Mouse (Mus musculus) cortical plate, adult 2 months (tissue): ENCODE results near the gene Elf1. TPM values are rescaled to one million over a fixed set of nuclear protein-coding genes. Genes with fewer than 3 reads are reported as not detected.

Experiments used
- H3K27ac ChIP-seq: fragments of 200-500 bp; 2 replicates; pipeline ENCODE4 v1.5.1; 2012; ENCODE audit warnings: low read length, control low read depth, inconsistent platforms; ENCODE audit not compliant: insufficient read depth
- H3K4me1 ChIP-seq: fragments of 200-500 bp; 2 replicates; pipeline ENCODE4 v1.6.1; 2011; ENCODE audit warnings: low read length; ENCODE audit not compliant: control insufficient read depth, insufficient read depth
- H3K4me3 ChIP-seq: fragments of 200-500 bp; 2 replicates; pipeline ENCODE4 v1.5.1; 2011; ENCODE audit warnings: mild to moderate bottlenecking, low read length, control low read depth; ENCODE audit not compliant: insufficient read depth
- CTCF ChIP-seq: fragments of 200-500 bp; IDR thresholded peaks from 2 replicates; pipeline ENCODE4 v1.5.1; 2011; ENCODE audit warnings: mild to moderate bottlenecking, control low read depth, low read length; ENCODE audit not compliant: insufficient read depth; ENCODE audit errors: extremely low read depth
- POLR2A ChIP-seq: fragments of 200-500 bp; IDR thresholded peaks from 2 replicates; pipeline ENCODE4 v1.6.1; 2011; ENCODE audit warnings: mild to moderate bottlenecking, low read length, control low read depth; ENCODE audit not compliant: insufficient read depth; ENCODE audit errors: extremely low read depth
- polyA plus RNA-seq: library from polyadenylated mRNA; depleted of rRNA; stranded (reverse); fragments of >200 nt; gene quantifications from 2 replicates; pipeline ENCODE4 v1.2.3, GENCODE M21; 2012

The Elf1 gene
- polyA plus RNA-seq, 1 experiment, result 4.5 TPM

DNA sequence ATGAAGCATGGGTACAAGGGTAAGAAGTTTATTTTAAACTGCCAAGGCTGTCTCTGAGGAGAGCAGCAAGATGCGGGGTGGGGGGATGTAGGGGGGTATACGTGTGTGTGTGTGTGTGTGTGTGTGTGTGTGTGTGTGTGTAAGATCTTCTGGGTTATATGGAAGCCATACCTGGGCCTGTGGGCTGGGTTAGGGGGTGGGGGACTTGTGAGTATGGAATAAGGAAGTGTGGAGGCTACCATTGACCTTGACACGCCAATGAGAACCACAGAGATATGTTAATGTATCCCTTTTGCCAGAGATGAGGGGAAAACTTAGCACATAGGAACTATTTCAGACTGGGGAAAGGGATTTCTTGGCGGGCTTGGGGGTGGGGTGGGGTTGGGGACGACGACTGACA lies 108.4 kb downstream of the Elf1 start:
- TF ChIP-seq POLR2A (no peak), CTCF (no peak)

DNA sequence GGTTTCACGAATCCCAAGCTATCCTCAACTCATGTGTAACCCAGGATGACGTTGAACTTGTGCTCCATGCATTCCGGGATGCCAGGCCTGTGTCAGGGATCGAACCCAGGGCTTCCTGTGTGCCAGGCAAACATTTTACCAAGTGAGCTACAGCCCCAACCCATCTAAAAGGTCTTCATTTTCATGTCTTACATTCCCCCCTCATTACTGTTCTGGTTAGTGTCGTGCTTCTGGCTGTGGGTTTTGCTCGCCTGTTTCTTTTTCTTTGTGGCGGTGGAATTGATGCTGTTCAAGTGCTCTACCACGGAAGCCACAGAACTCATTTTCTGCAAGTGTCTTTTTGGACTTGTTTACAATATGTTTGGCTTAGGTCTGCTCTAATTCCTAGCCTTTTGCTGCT lies 109.9 kb downstream of the Elf1 start:
- peaks cover 2% of the 10 kb centered on the region for H3K4me1 ChIP-seq
- TF ChIP-seq POLR2A, result no peak
- TF ChIP-seq CTCF, result no peak
- H3K4me3 ChIP-seq, result no peak overlapping the region
- no peak overlapping the region for H3K27ac ChIP-seq

More for the DNA sequence above, 108.4 kb downstream of the Elf1 start:
- H3K4me1 ChIP-seq, result peaks cover 2% of the 10 kb centered on the region
- H3K4me3 ChIP-seq, result no peak overlapping the region
- no peak overlapping the region for H3K27ac ChIP-seq

DNA sequence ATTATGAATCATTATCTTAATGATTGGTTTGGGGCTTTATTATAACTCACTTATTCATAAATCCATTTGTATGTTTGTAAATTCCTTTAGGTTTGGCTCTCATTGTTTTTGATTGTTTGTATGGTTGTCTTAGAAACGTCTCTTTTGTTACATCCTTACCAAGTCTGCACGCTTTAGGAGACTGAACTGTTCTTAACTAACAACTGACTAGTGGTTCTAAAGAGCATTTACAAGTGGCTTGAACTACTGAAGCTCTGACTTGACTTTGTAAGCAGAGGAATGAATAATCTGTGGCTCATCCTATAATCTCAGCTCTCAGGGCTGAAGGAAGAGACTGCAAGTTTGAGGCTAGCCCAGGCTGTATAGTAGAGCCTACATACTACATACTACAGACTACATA lies 110.6 kb downstream of the Elf1 start:
- Histone ChIP-seq H3K27ac (no peak overlapping the region), H3K4me1 (peaks cover 2% of the 10 kb centered on the region), H3K4me3 (no peak overlapping the region)
- TF ChIP-seq POLR2A (no peak), CTCF (no peak)

DNA sequence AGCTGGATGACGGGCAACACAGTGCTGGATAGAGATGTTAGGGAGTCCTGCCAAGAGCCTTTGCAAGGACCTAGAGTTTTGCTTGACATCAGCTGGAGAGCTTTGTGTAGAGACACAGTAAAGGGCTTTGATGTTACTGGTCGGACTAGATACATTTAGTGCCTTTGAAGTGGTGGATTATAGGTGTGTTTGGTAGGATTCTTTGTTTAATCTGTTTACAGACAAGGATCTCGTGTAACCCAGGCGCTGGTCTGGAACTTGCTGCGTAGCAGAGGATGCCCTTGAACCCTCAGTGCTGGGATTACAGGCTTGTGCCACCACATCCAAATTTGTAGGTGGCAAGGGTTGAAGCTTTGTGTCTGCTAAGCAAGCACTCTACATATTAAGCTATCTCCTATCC lies 113.1 kb downstream of the Elf1 start:
- H3K4me3 ChIP-seq, result no peak overlapping the region
- H3K27ac ChIP-seq, result no peak overlapping the region
- TF ChIP-seq CTCF, result no peak
- TF ChIP-seq POLR2A, result no peak
- no peaks in the 10 kb centered on the region for H3K4me1 ChIP-seq

DNA sequence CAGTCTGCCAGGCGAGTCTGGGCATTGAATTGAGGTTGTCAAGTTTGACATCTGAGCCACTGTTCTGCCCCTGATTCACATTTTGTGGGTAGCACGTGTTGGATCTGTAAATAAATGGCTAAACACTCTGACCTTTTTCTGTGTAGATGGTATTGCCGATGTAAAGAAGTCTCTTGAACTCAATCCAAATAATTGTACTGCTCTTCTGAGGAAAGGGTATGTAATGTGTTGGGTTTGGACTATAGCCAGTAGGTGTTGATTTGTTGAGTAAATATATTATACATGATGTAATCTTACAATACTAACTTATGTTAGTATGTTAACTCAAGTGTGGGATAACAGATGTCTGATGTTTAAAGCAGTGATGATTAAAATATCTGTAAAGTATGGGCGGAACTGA lies 115.6 kb downstream of the Elf1 start:
- Histone ChIP-seq H3K27ac (no peak overlapping the region), H3K4me1 (no peaks in the 10 kb centered on the region), H3K4me3 (no peak overlapping the region)
- TF ChIP-seq CTCF (no peak), POLR2A (no peak)

DNA sequence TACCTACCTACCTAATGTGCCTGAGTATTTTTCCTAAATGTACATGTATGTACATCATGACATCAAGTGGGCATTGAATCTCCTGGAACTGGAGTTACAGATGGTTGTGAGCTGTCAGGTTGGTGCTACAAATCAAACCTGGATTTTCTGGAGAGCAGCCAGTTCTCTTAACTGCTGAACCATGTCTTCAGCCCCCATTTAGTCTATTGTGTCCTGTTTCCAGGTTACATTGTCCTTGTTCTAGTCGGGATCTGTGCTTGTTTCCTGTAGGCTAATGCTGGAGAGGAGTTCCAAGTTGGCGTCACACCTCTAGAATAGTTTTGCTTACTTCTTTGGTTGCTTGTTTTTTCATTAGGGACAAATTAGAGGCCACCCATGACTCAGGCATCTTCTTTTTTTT lies 124.9 kb downstream of the Elf1 start:
- no peaks in the 10 kb centered on the region; the same call in 1 of the 2 replicates for H3K4me1 ChIP-seq
- no peak overlapping the region for H3K4me3 ChIP-seq
- TF ChIP-seq POLR2A (no peak), CTCF (no peak)
- H3K27ac ChIP-seq, result no peak overlapping the region

DNA sequence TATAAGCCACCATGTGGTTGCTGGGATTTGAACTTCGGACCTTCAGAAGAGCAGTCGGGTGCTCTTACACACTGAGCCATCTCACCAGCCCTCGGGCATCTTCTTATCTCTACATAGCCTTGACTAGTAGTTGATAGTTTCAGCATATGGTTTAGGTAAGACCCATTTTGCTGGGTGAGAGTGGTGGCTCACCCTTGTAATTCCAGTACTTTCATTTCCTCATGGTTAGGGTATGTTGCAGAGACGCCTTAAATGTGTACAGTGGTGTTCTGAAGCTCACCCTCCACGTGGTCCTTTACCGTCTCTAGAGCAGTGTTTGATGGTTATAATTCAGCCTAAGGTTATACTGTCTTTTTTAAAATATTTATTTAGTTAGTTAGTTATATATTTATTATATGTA lies 125.4 kb downstream of the Elf1 start:
- Histone ChIP-seq H3K4me1 (no peaks in the 10 kb centered on the region; the same call in 1 of the 2 replicates), H3K27ac (no peak overlapping the region), H3K4me3 (no peak overlapping the region)
- TF ChIP-seq POLR2A (no peak), CTCF (no peak)

DNA sequence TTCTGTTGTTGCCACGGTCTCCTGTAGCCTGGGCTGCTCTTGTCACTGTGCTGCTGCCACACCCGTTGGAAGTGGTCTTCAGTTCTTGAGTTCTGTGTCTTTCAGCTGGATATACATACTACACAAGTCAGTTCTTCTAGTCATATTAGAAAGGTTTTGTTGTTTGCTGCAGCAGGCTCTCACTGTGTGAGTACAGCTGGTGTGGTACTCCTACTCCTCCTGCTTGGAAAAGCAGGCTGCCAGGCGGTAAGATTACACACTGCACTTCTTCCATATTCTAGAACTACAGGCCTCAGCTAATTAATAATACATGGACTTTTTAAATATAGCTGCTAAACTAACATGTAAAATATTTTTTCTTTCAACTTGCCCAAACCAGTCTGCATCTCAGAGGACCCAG lies 125.9 kb downstream of the Elf1 start:
- TF ChIP-seq CTCF (no peak), POLR2A (no peak)
- H3K4me1 ChIP-seq, result no peaks in the 10 kb centered on the region; the same call in 1 of the 2 replicates
- no peak overlapping the region for H3K4me3 ChIP-seq
- no peak overlapping the region for H3K27ac ChIP-seq

DNA sequence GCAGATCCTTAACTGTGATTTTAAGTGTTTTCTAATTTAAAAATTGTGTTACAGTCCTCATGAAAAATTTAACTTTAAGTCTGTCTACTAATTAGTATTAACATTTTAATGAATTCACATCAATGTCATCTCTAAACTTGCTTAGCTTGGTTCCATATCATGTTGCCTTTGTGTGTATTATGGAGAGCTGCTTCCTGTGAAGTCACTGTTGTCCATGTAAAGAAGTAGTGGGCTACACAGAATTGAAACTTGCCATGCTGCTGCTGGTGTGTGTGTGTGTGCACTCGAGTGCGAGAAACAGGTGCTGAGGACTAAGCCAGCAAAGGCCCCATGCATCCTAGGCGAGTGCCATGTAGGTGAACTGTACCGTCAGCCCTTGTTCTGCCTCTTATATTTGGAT lies 126.4 kb downstream of the Elf1 start:
- H3K4me3 ChIP-seq, result no peak overlapping the region
- no peak for TF ChIP-seq CTCF
- TF ChIP-seq POLR2A, result no peak
- no peak overlapping the region for H3K27ac ChIP-seq
- H3K4me1 ChIP-seq, result no peaks in the 10 kb centered on the region; the same call in 1 of the 2 replicates

DNA sequence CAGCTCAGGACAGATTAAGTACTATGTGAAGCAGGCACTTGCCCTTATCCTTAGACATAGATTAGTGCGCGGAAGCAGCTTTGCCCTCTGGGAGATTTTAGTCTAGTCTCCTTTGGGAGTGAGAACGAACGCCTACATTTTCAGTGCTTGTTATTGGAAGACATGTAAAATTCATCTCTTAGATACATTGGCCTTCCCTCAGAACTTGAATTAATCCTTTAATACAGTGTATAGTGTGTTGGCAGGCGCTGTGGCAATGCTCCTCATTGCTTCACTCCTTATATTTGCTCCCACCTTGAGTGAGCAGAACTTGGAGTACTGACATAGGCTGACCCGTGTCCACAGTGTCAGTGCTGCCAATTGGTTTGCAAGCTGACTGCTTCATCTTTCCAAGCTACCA lies 127.3 kb downstream of the Elf1 start:
- Histone ChIP-seq H3K4me3 (no peak overlapping the region), H3K27ac (no peak overlapping the region), H3K4me1 (no peaks in the 10 kb centered on the region; the same call in 1 of the 2 replicates)
- no peak for TF ChIP-seq POLR2A
